Mouse (Mus musculus) kidney, adult 2 months (tissue): ENCODE results near the gene Acot3.

Source experiments
- CTCF ChIP-seq: fragments of 200-500 bp; conservative IDR thresholded peaks from 2 replicates; pipeline ENCODE4 v1.5.1; 2011; ENCODE audit warnings: low read depth, mild to moderate bottlenecking, control low read depth, low read length, moderate library complexity, mixed read lengths; ENCODE audit not compliant: insufficient read depth, insufficient read length
- POLR2A ChIP-seq: fragments of 200-500 bp; IDR thresholded peaks from one replicate; pipeline ENCODE4 v1.6.1; 2011; ENCODE audit warnings: low read depth, low read length, control low read depth

DNA sequence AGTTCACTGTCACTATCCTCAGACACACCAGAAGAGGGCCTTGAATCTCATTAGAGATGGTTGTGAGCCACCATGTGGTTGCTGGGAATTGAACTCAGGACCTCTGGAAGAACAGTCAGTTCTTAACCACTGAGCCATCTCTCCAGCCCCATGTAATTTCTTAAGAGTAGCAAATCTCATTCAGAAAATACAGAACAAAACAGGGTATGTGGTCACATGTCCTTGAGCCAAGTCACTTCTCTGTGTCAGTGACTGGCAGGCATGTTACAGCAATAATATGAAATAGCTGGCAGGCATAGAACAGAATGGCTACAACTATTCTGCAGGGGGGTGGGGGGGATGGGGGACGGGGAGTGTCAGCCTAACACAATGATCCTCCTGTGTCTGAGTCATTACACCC is 48.1 kb downstream of the Acot3 start:
- TF ChIP-seq POLR2A (no peak), CTCF (no peak)
